ENCODE assay signal across 16 mouse cellular contexts in the genomic region with DNA sequence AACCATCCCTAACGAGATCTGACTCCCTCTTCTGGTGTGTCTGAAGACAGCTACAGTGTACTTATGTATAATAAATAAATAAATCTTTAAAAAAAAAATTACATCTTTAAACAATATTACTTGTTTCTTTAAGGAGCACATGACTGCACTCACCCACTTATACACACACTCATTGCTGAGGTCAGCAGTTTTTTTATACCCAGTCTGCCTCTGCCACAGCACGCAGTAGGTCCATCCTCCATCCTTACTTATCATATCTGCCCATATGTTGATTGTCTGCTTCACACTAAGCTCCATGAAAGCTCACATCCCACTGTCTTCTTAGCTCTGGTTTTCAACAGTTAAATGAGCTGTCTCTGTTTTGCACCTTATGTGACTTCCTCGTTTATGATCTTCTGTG.
"Had no signal": no experiment of that assay in that cellular context is flagged by ENCODE, and none has a peak within 500 bp of the region (broad histone marks: within the 10 kb centered on the region; RNA-seq: fewer than 3 reads in every experiment).

No protein-coding gene starts in this region.

- H3K36me3 ChIP-seq: neural tube, embryonic 13.5 days; neural tube, embryonic 15.5 days; stomach, embryonic 15.5 days had no signal

- H3K9ac ChIP-seq: neural tube, embryonic 13.5 days; neural tube, embryonic 15.5 days; stomach, embryonic 15.5 days had no signal

- H3K27me3 ChIP-seq: neural tube, embryonic 13.5 days; neural tube, embryonic 15.5 days; stomach, embryonic 15.5 days had no signal

- H3K27ac ChIP-seq: neural tube, embryonic 13.5 days; neural tube, embryonic 15.5 days; stomach, embryonic 15.5 days; stomach, postnatal 0 days had no signal

- H3K9me3 ChIP-seq: neural tube, embryonic 13.5 days; neural tube, embryonic 15.5 days; stomach, embryonic 15.5 days had no signal

- H3K4me3 ChIP-seq: neural tube, embryonic 13.5 days; neural tube, embryonic 15.5 days; stomach, embryonic 15.5 days had no signal

- DNase-seq: retina, postnatal 1 day; right cerebral cortex, adult 18-20 months; right cerebral cortex, postnatal 14 days; right cerebral cortex, postnatal 25 days; right cerebral cortex, postnatal 4 days; spleen, adult 18-20 months; thymus, adult 18-20 months; thymus, adult 2 months; thymus, postnatal 14 days; thymus, postnatal 25 days; thymus, postnatal 36 days; thymus, postnatal 4 days had no signal

- H3K4me2 ChIP-seq: neural tube, embryonic 13.5 days; neural tube, embryonic 15.5 days; stomach, embryonic 15.5 days had no signal

- H3K4me1 ChIP-seq: neural tube, embryonic 13.5 days; neural tube, embryonic 15.5 days; stomach, embryonic 15.5 days had no signal
